Mouse (Mus musculus) large intestine, adult 2 months (tissue): Measurements from ENCODE around the gene Hamp2. TPM values are rescaled to one million over a fixed set of nuclear protein-coding genes. Genes with fewer than 3 reads are reported as not detected.
"Not testable (repeated sequence)": the region's sequence is repeated elsewhere in the genome, so short reads cannot be mapped to it uniquely, and the experiment has no call there.

Experiments used
- DNase-seq: peaks from one replicate; pipeline ENCODE4 v3.0.0-alpha.2; 2012; ENCODE audit warnings: low read depth, low spot score
- WGBS: fragments of 180-500 bp; shearing (Covaris S2); methylation state at CpG from one replicate; pipeline ENCODE4 v1.1.7; 2018; 5-methylcytosine and 5-hydroxymethylcytosine counted together
- polyA plus RNA-seq: library from polyadenylated mRNA; depleted of rRNA; stranded (reverse); fragments of >200 nt; gene quantifications from 2 replicates; pipeline ENCODE4 v1.2.3, GENCODE M21; 2012

The Hamp2 gene
- polyA plus RNA-seq, 1 experiment: 0.61 TPM

DNA sequence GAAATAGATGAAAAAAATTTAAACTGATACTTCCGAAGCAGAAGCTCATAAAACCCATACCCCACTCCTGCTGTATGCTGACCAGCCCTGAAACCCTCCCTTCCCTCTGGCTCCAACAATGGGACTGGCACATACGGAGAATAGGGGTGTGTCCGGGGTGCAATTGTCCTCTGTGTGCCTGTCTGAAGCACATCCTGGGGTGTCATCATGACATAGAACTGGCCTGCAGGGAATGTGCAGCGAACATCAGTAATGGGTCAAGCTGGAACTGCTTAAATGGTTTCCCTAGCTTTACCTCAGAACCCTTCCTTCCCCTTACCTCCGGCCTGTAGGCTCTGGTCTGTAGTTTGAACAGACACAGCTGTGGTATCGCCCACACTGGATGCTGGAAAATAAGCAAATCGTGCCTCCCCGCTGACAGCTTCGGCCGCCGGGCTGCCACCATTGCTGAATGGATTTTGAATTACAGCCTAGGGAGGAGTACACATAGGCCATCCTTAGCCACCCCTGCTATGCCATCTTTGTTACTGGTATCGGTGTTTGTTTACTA, 30.6 kb upstream of the Hamp2 start:
- WGBS: 74% methylated on average over 12 of the region's 12 CpGs
- DNase-seq: no peak

DNA sequence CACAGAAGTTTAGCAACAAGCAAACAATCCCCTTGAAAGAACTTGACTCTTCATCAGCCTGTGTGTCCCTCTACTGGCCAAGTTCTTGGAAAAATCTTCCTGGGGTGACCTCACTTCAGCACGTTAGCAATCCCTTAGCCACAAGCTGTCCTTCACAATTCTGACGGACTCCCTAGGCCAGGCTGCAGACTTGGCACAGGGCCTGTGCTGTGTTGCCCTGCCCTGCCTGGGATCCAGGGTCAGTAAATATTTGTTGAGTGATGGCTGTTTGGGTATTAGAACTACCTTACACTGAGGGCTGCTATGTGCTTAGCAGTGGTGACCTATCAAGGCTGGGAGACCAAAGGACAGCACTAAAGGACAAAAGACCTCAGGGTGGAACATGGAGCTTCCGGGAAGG, 29.6 kb upstream of the Hamp2 start:
- WGBS: 42% methylated on average over 3 of the region's 3 CpGs
- DNase-seq: no peak

GRCm38 (mm10) chr7:30953459-30953858, 29.0 kb upstream of the Hamp2 start:
- no peak for DNase-seq
- WGBS: 83% methylated on average over 6 of the region's 6 CpGs

GRCm38 (mm10) chr7:30952441-30953265, 28.2 kb upstream of the Hamp2 start:
- DNase-seq: no peak
- WGBS: 95% methylated on average over 16 of the region's 16 CpGs

DNA sequence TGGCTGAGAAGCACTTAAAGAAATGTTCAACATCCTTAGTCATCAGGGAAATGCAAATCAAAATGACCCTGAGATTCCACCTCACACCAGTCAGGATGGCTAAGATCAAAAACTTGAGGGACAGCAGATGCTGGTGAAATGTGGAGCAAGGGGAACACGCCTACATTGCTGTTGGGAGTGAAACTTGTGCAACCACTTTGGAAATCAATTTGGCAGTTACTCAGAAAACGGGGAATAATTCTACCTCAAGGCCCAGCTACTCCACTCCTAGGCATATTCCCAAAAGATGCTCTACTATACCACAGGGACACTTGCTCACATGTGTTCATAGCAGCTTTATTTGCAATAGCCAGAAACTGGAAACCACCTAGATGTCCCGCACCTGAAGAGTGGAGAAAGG, 25.4 kb upstream of the Hamp2 start:
- WGBS: 80% methylated on average over 3 of the region's 3 CpGs

GRCm38 (mm10) chr7:30945876-30946275, 21.4 kb upstream of the Hamp2 start:
- no peak for DNase-seq
- WGBS: 93% methylated on average over 7 of the region's 7 CpGs

More for the DNA sequence above, 25.4 kb upstream of the Hamp2 start:
- DNase-seq: not testable (repeated sequence)

- WGBS: 86% methylated on average over 7 of the region's 7 CpGs
- DNase-seq: not testable (repeated sequence)
Measured at GRCm38 (mm10) chr7:30945466-30945865, 21.0 kb upstream of the Hamp2 start.

GRCm38 (mm10) chr7:30944706-30945105, 20.2 kb upstream of the Hamp2 start:
- 51% methylated on average over 2 of the region's 2 CpGs for WGBS
- not testable (repeated sequence) for DNase-seq

- 46% methylated on average over 9 of the region's 9 CpGs for WGBS
- DNase-seq: no peak
Measured at GRCm38 (mm10) chr7:30943909-30944635, 19.6 kb upstream of the Hamp2 start, which contains the start of gene Hamp. Gene Hamp (minus strand): TSS chr7:30944032.

GRCm38 (mm10) chr7:30942365-30942764, 17.9 kb upstream of the Hamp2 start:
- not testable (repeated sequence) for DNase-seq
- 34% methylated on average over 3 of the region's 3 CpGs for WGBS

GRCm38 (mm10) chr7:30940070-30940469, 15.6 kb upstream of the Hamp2 start:
- not testable (repeated sequence) for DNase-seq
- 52% methylated on average over 1 of the region's 1 CpGs for WGBS

GRCm38 (mm10) chr7:30935422-30936099, 11.1 kb upstream of the Hamp2 start:
- DNase-seq: not testable (repeated sequence)
- WGBS: 71% methylated on average over 6 of the region's 6 CpGs

DNA sequence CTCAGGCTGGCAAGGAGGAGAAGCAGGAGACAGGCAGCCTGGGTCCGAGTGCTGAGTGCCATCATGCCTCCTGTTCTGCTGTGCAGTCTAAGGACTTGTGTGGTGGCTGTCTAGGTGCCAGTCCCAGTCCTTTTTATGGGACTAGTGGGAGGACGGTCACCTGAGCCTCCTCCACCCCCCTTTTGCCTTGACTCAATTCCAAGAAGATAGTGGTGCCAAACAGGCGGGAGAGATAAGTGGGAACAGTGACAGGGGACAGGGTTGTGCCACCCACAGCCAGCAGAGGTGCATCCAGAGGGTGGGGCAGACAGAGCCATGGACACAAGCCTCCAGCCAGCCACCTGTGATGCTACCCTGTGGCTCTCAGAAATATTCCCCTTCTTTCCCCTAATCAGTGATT, 410 bp downstream of the Hamp2 start:
- DNase-seq: no peak
- 30% methylated on average over 3 of the region's 3 CpGs for WGBS

DNA sequence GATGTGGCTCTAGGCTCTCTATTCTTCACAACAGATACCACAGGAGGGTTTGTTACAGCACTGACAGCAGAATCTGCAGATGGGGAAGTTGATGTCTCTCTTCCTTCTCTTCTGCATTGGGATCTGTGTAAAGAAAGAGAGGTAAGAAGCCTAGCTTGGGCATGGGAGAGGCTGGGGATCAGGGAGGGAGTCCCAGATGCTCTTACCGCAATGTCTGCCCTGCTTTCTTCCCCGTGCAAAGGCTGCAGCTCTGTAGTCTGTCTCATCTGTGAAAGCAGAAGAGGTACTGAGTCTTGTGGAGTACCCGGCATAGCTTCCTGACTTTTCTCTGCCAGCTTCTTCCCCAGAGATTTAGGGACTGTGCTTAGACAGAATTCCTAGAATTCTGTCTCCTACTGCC, 2.0 kb downstream of the Hamp2 start:
- WGBS: 49% methylated on average over 3 of the region's 3 CpGs

GRCm38 (mm10) chr7:30920217-30920616, 4.3 kb downstream of the Hamp2 start:
- DNase-seq: no peak
- WGBS: 60% methylated on average over 3 of the region's 3 CpGs

More for the DNA sequence above, 2.0 kb downstream of the Hamp2 start:
- DNase-seq: not testable (repeated sequence)

GRCm38 (mm10) chr7:30917219-30917618, 7.3 kb downstream of the Hamp2 start:
- no peak for DNase-seq
- WGBS: 36% methylated on average over 4 of the region's 4 CpGs

DNA sequence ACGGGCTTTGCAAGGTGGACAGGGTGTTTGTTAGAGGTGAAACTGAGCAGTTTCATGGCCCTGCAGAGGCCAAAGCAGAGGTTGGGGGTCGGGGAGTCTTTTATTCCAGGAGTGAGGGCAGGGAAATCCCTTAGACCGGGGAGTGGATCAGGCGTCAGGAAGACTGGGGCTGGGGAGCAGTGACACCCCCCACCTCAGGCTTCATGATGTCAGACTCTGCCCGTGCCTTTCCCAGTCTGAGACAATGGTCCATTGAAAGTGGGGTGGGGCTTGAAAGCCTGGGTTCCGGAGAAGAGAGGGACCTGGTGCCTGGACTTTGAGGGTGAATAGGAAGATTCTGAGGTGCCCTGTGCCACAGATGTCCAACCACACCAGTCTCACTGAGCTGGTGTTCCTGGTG, 7.8 kb downstream of the Hamp2 start:
- WGBS: 37% methylated on average over 6 of the region's 6 CpGs
- no peak for DNase-seq

DNA sequence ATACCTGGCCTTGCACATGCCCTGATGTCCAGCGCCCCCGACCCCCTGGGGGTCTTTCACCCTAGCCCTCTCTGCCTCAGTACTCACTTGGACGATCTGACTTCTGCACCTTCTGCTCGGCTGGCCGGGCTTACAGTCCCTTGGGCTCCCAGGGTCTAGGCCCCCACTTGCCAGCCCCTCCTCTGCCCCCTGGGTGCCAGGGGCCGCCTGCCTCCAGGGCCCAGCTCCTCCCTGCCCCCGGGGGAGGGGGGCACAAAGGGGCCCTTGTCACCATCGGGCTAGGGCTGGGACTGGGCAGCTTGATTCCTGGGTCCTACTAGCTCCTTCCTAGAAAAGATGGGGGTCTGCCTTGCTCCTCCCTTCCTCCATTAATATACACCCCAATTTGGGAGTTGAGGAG, 9.7 kb downstream of the Hamp2 start, which contains the start of gene Mag:
TSS of gene Mag (minus strand) at position 142 of the 400 bp plus-strand sequence.
- DNase-seq: no peak
- 67% methylated on average over 8 of the region's 8 CpGs for WGBS

DNA sequence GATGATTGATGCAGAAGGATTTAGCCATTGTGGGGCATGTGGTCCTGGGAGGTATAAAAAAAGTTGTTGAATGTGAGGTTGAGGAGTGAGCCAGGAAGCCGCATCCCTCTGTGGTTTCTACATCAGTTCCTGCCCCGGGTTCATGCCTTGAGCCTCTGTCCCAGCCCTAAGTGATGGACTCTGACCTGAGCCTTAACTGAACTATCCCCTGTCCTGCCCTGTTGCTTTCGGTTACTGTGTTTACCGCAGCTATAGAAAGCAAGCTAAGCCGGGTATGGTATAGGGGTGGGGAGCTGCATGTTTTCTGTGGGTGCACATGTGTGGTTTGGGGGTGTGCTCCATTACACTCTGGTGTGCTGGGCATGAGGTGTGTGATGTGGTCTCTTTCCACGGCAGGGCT, 14.7 kb downstream of the Hamp2 start:
- no peak for DNase-seq
- WGBS: 39% methylated on average over 6 of the region's 6 CpGs

- no peak for DNase-seq
- 21% methylated on average over 16 of the region's 17 CpGs for WGBS
Measured at GRCm38 (mm10) chr7:30908992-30909431, 15.5 kb downstream of the Hamp2 start.
